Mouse (Mus musculus): Measurements from ENCODE around the gene Aoah. TPM values are rescaled to one million over a fixed set of nuclear protein-coding genes. Genes with fewer than 3 reads are reported as not detected.

Gene Aoah
- polyA plus RNA-seq, 2 experiments, result 1.3 to 1.6 TPM

GRCm38 (mm10) chr13:20829181-20829900 is 35.4 kb downstream of the Aoah start:
- TF ChIP-seq EP300 (IDR thresholded peaks at IDR 0.05; ENCODE audit: low read depth), result no peak
- TF ChIP-seq CTCF (IDR thresholded peaks at IDR 0.05; ENCODE audit: low read depth), result no peak
- no peak for DNase-seq (ENCODE audit: low read depth in 3 of 3, low spot score in 3 of 3)
- no peaks in the 10 kb centered on the region for H3K9me3 ChIP-seq (ENCODE audit: control insufficient read depth, low read length)
- 58% methylated on average over 9 of the region's 9 CpGs for WGBS (ENCODE audit: insufficient replicate concordance)
- no peak overlapping the region for H3K4me2 ChIP-seq (ENCODE audit: low read depth)
- no peak for ATAC-seq (ENCODE audit: insufficient read depth)
- no peak overlapping the region for H3K4me3 ChIP-seq (ENCODE audit: insufficient read depth in 1 of 2, low read depth in 2 of 2, low read length in 2 of 2)
- H3K27me3 ChIP-seq (ENCODE audit: control insufficient read depth, insufficient read depth, low read length), result no peaks in the 10 kb centered on the region
- H3K4me1 ChIP-seq (replicated peaks; ENCODE audit: control insufficient read depth in 2 of 2, insufficient read depth in 2 of 2, low read length in 1 of 2), result no peaks in the 10 kb centered on the region
- no peak overlapping the region for H3K27ac ChIP-seq
- H3K9ac ChIP-seq (replicated peaks), result no peak overlapping the region
- H3K36me3 ChIP-seq (replicated peaks; ENCODE audit: control insufficient read depth, insufficient read depth, low read depth), result no peaks in the 10 kb centered on the region

DNA sequence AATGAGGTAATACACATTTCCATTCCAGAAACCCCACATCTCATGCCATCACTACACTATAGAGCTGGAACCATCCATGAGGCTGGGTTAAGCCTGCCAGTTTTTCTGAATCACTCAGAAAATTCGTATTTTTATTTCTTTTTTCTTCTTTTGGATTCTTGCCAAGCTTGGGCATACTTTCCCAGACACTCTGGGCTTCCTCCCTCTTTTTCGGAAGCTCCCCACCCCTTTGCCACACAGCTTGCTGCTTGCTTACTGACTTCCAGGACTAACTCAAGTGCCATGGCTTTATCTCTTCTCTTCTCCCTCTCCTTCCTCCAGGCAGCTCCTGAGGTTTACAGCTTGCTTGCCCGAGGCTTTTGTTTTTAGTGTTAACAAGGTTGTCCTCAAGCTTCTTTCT is 62.0 kb downstream of the Aoah start:
- 40% methylated on average over 3 of the region's 3 CpGs for WGBS (ENCODE audit: insufficient replicate concordance)
- no peak overlapping the region for H3K4me2 ChIP-seq (ENCODE audit: low read depth)
- H3K36me3 ChIP-seq (replicated peaks; ENCODE audit: control insufficient read depth, insufficient read depth, low read depth), result no peaks in the 10 kb centered on the region
- H3K27me3 ChIP-seq (ENCODE audit: control insufficient read depth, insufficient read depth, low read length), result no peaks in the 10 kb centered on the region
- H3K9ac ChIP-seq (replicated peaks), result no peak overlapping the region
- H3K9me3 ChIP-seq (ENCODE audit: control insufficient read depth, low read length), result no peaks in the 10 kb centered on the region
- TF ChIP-seq CTCF (IDR thresholded peaks at IDR 0.05; ENCODE audit: low read depth) (no peak), EP300 (IDR thresholded peaks at IDR 0.05; ENCODE audit: low read depth) (no peak)
- no peaks in the 10 kb centered on the region for H3K4me1 ChIP-seq (replicated peaks; ENCODE audit: control insufficient read depth in 2 of 2, insufficient read depth in 2 of 2, low read length in 1 of 2)
- ATAC-seq (ENCODE audit: insufficient read depth) (no peak), DNase-seq (ENCODE audit: low read depth in 3 of 3, low spot score in 3 of 3) (no peak)
- no peak overlapping the region for H3K4me3 ChIP-seq (ENCODE audit: insufficient read depth in 1 of 2, low read depth in 2 of 2, low read length in 2 of 2)
- no peak overlapping the region for H3K27ac ChIP-seq

- ATAC-seq (ENCODE audit: insufficient read depth), result no peak
- no peaks in the 10 kb centered on the region for H3K27me3 ChIP-seq (ENCODE audit: control insufficient read depth, insufficient read depth, low read length)
- H3K9me3 ChIP-seq (ENCODE audit: control insufficient read depth, low read length), result no peaks in the 10 kb centered on the region
- no peak for DNase-seq (ENCODE audit: low read depth in 3 of 3, low spot score in 3 of 3)
- no peaks in the 10 kb centered on the region for H3K4me1 ChIP-seq (replicated peaks; ENCODE audit: control insufficient read depth in 2 of 2, insufficient read depth in 2 of 2, low read length in 1 of 2)
- H3K4me3 ChIP-seq (ENCODE audit: insufficient read depth in 1 of 2, low read depth in 2 of 2, low read length in 2 of 2), result no peak overlapping the region
- no peaks in the 10 kb centered on the region for H3K36me3 ChIP-seq (replicated peaks; ENCODE audit: control insufficient read depth, insufficient read depth, low read depth)
- no peak overlapping the region for H3K9ac ChIP-seq (replicated peaks)
- no peak overlapping the region for H3K27ac ChIP-seq
- TF ChIP-seq CTCF (IDR thresholded peaks at IDR 0.05; ENCODE audit: low read depth), result no peak
- no peak for TF ChIP-seq EP300 (IDR thresholded peaks at IDR 0.05; ENCODE audit: low read depth)
- H3K4me2 ChIP-seq (ENCODE audit: low read depth), result no peak overlapping the region
- 36% methylated on average over 1 of the region's 1 CpGs for WGBS (ENCODE audit: insufficient replicate concordance)
These were observed 105.5 kb downstream of the Aoah start for GRCm38 (mm10) chr13:20899372-20899771.

- DNase-seq (ENCODE audit: low read depth in 3 of 3, low spot score in 3 of 3) (no peak), ATAC-seq (ENCODE audit: insufficient read depth) (no peak)
- no peaks in the 10 kb centered on the region for H3K36me3 ChIP-seq (replicated peaks; ENCODE audit: control insufficient read depth, insufficient read depth, low read depth)
- TF ChIP-seq EP300 (IDR thresholded peaks at IDR 0.05; ENCODE audit: low read depth), result no peak
- TF ChIP-seq CTCF (IDR thresholded peaks at IDR 0.05; ENCODE audit: low read depth), result no peak
- H3K27ac ChIP-seq, result no peak overlapping the region
- no peak overlapping the region for H3K9ac ChIP-seq (replicated peaks)
- no peaks in the 10 kb centered on the region for H3K9me3 ChIP-seq (ENCODE audit: control insufficient read depth, low read length)
- H3K4me2 ChIP-seq (ENCODE audit: low read depth), result no peak overlapping the region
- H3K4me1 ChIP-seq (replicated peaks; ENCODE audit: control insufficient read depth in 2 of 2, insufficient read depth in 2 of 2, low read length in 1 of 2), result no peaks in the 10 kb centered on the region
- no peak overlapping the region for H3K4me3 ChIP-seq (ENCODE audit: insufficient read depth in 1 of 2, low read depth in 2 of 2, low read length in 2 of 2)
- H3K27me3 ChIP-seq (ENCODE audit: control insufficient read depth, insufficient read depth, low read length), result no peaks in the 10 kb centered on the region
- 49% methylated on average over 8 of the region's 8 CpGs for WGBS (ENCODE audit: insufficient replicate concordance)
These were observed 106.6 kb downstream of the Aoah start for GRCm38 (mm10) chr13:20900396-20900971.

DNA sequence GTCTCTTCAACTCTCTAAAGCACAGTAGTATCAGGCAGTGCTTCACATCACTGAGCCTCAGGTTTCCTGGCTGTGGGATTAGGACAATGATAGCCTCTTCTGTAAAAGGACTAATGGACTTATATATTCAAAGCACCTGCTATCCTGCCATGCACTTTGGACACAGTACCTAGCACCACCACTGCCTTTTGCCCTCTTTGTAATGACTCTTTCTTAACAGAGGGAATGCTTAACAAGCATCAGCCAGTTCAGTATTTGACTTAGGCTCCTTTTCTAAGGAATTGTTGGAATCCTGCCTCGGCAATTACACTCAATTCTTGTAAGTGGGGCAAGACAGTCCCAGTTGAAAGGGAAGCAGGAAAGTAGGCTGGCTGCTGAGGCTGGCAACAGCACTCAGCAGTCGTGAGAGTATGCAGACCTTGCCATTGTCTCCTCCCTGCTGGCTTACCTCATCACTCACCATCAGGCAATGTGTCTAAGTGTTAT is 107.1 kb downstream of the Aoah start:
- ATAC-seq (ENCODE audit: insufficient read depth) (no peak), DNase-seq (ENCODE audit: low read depth in 3 of 3, low spot score in 3 of 3) (no peak)
- no peaks in the 10 kb centered on the region for H3K27me3 ChIP-seq (ENCODE audit: control insufficient read depth, insufficient read depth, low read length)
- no peaks in the 10 kb centered on the region for H3K36me3 ChIP-seq (replicated peaks; ENCODE audit: control insufficient read depth, insufficient read depth, low read depth)
- H3K9me3 ChIP-seq (ENCODE audit: control insufficient read depth, low read length), result no peaks in the 10 kb centered on the region
- H3K27ac ChIP-seq, result no peak overlapping the region
- no peak for TF ChIP-seq CTCF (IDR thresholded peaks at IDR 0.05; ENCODE audit: low read depth)
- no peak for TF ChIP-seq EP300 (IDR thresholded peaks at IDR 0.05; ENCODE audit: low read depth)
- no peak overlapping the region for H3K4me2 ChIP-seq (ENCODE audit: low read depth)
- WGBS (ENCODE audit: insufficient replicate concordance), result 24% methylated on average over 2 of the region's 2 CpGs
- no peaks in the 10 kb centered on the region for H3K4me1 ChIP-seq (replicated peaks; ENCODE audit: control insufficient read depth in 2 of 2, insufficient read depth in 2 of 2, low read length in 1 of 2)
- H3K4me3 ChIP-seq (ENCODE audit: insufficient read depth in 1 of 2, low read depth in 2 of 2, low read length in 2 of 2), result no peak overlapping the region
- no peak overlapping the region for H3K9ac ChIP-seq (replicated peaks)
